Mouse (Mus musculus): ENCODE data around the gene Rnf39. TPM values are rescaled to one million over a fixed set of nuclear protein-coding genes. Genes with fewer than 3 reads are reported as not detected.

Gene Rnf39
- polyA plus RNA-seq, 1 experiment: 0.36 TPM

DNA sequence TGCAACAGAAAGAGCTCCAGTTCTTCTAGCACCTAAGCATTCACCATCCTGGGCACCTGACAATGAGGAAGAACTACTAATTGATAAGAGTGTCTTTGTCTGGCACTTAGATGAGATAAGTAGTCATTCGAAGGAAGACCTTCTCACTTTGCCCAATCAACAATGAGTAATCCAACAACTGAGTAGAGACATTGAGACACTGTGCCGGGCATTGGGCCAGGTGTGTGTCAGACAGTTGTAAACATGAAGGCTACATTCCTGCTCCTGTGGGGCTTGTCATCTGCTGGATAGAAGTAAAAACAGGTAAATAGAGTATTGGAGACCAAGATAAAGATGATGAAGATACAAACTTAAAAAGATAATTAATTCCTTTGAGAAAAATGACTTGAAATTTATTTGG lies 4.7 kb upstream of the Rnf39 start:
- WGBS: 77% methylated on average over 2 of the region's 2 CpGs
- H3K27me3 ChIP-seq (replicated peaks; ENCODE audit: control insufficient read depth, insufficient read depth, low read length): no peaks in the 10 kb centered on the region
- no peak for DNase-seq

DNA sequence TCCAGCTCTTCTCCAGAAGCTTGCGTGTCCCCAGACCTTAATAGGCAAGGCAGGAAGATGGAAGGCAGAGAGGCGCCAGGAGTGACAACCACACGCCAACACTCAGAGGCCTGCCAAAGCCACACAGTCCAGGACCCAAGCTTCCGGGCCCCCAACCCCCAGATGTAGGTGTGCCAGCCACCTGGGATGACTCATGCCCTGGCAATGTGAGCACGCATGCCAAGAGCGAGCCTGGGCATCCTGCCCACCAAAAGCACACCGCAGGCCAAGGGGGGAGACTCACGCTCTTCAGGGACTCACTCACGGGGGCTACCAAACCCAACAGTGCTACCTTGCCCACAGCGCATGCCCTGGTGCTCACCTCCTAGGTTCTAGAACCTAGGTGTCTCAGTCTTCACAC lies 327 bp upstream of the Rnf39 start:
- TF ChIP-seq POLR2A (IDR thresholded peaks at IDR 0.05; ENCODE audit: low read depth, low read length) (no peak), CTCF (conservative IDR thresholded peaks at IDR 0.05; ENCODE audit: insufficient read depth, insufficient read length, low read depth, low read length) (no peak)
- Histone ChIP-seq H3K36me3 (ENCODE audit: control insufficient read depth, insufficient read depth, low read length) (no peaks in the 10 kb centered on the region), H3K4me1 (ENCODE audit: control insufficient read depth, insufficient read depth, low read length) (peaks cover 8% of the 10 kb centered on the region), H3K4me3 (ENCODE audit: insufficient read depth, low read depth, low read length) (peak overlapping the region; percentile 27), H3K27ac (ENCODE audit: insufficient read depth, low read depth, low read length) (no peak overlapping the region), H3K27me3 (replicated peaks; ENCODE audit: control insufficient read depth, insufficient read depth, low read length) (no peaks in the 10 kb centered on the region)
- WGBS: 26% methylated on average over 10 of the region's 10 CpGs
- DNase-seq: peak; percentile 51

More for the DNA sequence above, 4.7 kb upstream of the Rnf39 start:
- H3K4me3 ChIP-seq (ENCODE audit: insufficient read depth, low read depth, low read length): no peak overlapping the region
- TF ChIP-seq POLR2A (IDR thresholded peaks at IDR 0.05; ENCODE audit: low read depth, low read length) (no peak), CTCF (conservative IDR thresholded peaks at IDR 0.05; ENCODE audit: insufficient read depth, insufficient read length, low read depth, low read length) (no peak)
- no peaks in the 10 kb centered on the region for H3K36me3 ChIP-seq (ENCODE audit: control insufficient read depth, insufficient read depth, low read length)
- H3K4me1 ChIP-seq (ENCODE audit: control insufficient read depth, insufficient read depth, low read length): peaks cover 4% of the 10 kb centered on the region; the same call in 1 of the 2 replicates
- H3K27ac ChIP-seq (ENCODE audit: insufficient read depth, low read depth, low read length): no peak overlapping the region

DNA sequence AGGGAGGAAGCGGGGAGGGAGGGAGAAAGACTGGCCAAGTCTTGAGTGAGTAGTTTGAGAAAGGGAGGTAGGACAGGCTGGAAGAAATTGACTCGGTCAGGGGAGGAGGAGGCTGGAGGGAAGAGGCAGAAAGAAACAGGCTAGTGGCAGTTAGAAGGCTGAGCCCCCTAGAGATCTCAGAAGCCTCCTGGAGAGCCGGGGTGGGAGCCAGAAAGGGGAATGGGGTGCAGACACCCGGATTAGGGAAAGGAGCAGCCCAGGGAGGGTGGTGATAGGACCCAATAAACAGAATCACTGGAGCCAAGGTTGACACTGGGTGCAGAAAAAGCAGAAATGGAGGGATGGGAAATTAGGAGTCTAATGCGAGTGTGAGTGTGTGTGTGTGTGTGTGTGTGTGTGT lies 973 bp downstream of the Rnf39 start:
- Histone ChIP-seq H3K27me3 (replicated peaks; ENCODE audit: control insufficient read depth, insufficient read depth, low read length) (no peaks in the 10 kb centered on the region), H3K4me3 (ENCODE audit: insufficient read depth, low read depth, low read length) (no peak overlapping the region), H3K27ac (ENCODE audit: insufficient read depth, low read depth, low read length) (no peak overlapping the region), H3K4me1 (ENCODE audit: control insufficient read depth, insufficient read depth, low read length) (peaks cover 8% of the 10 kb centered on the region), H3K36me3 (ENCODE audit: control insufficient read depth, insufficient read depth, low read length) (no peaks in the 10 kb centered on the region)
- no peak for TF ChIP-seq CTCF (conservative IDR thresholded peaks at IDR 0.05; ENCODE audit: insufficient read depth, insufficient read length, low read depth, low read length)
- no peak for TF ChIP-seq POLR2A (IDR thresholded peaks at IDR 0.05; ENCODE audit: low read depth, low read length)
- no peak for DNase-seq
- WGBS: 20% methylated on average over 5 of the region's 5 CpGs

DNA sequence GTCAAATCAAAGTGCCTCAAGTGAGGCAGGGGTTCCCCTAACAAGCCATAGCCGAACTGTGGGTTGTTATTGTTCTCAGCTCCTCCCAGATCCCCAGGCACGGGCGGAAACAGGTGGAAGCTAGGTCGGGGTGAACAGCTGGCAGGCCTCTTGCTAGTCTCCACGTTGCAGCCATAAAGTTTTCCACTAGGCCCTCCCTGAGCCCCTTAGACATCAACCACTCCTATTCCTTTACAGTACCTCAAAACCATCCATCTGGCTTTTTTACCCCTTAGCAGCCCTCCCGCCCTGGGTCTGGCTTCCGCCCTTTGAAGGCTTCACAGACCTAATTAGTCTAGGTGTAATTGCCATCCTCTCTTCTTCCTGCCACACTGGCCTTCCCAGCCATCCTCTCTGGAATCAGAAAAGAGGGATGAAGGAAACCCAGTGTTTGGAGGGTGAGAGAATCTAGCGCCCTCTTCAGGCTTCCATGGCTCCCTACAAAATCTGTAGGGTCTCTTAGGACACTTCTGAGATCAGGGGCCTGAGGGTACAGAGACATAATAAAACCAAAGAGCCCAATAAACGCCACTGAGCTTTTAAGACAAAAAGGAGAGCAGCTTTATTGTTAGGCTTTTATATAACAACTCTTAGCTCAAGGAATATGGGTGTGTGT lies 1.5 kb downstream of the Rnf39 start:
- no peak for DNase-seq
- WGBS: 44% methylated on average over 9 of the region's 9 CpGs
- Histone ChIP-seq H3K27ac (ENCODE audit: insufficient read depth, low read depth, low read length) (no peak overlapping the region), H3K36me3 (ENCODE audit: control insufficient read depth, insufficient read depth, low read length) (no peaks in the 10 kb centered on the region), H3K4me1 (ENCODE audit: control insufficient read depth, insufficient read depth, low read length) (peaks cover 8% of the 10 kb centered on the region), H3K4me3 (ENCODE audit: insufficient read depth, low read depth, low read length) (no peak overlapping the region), H3K27me3 (replicated peaks; ENCODE audit: control insufficient read depth, insufficient read depth, low read length) (no peaks in the 10 kb centered on the region)
- TF ChIP-seq CTCF (conservative IDR thresholded peaks at IDR 0.05; ENCODE audit: insufficient read depth, insufficient read length, low read depth, low read length) (peak; percentile 14; the same call in 1 of the 2 replicates), POLR2A (IDR thresholded peaks at IDR 0.05; ENCODE audit: low read depth, low read length) (no peak)

GRCm38 (mm10) chr17:36947051-36947819 lies 4.5 kb downstream of the Rnf39 start:
- Histone ChIP-seq H3K4me1 (ENCODE audit: control insufficient read depth, insufficient read depth, low read length) (peaks cover 10% of the 10 kb centered on the region), H3K36me3 (ENCODE audit: control insufficient read depth, insufficient read depth, low read length) (no peaks in the 10 kb centered on the region), H3K4me3 (ENCODE audit: insufficient read depth, low read depth, low read length) (peak overlapping the region; percentile 50), H3K27ac (ENCODE audit: insufficient read depth, low read depth, low read length) (peak overlapping the region; percentile 25), H3K27me3 (replicated peaks; ENCODE audit: control insufficient read depth, insufficient read depth, low read length) (no peaks in the 10 kb centered on the region)
- peak; percentile 58 for DNase-seq
- TF ChIP-seq CTCF (conservative IDR thresholded peaks at IDR 0.05; ENCODE audit: insufficient read depth, insufficient read length, low read depth, low read length) (no peak), POLR2A (IDR thresholded peaks at IDR 0.05; ENCODE audit: low read depth, low read length) (peak; percentile 13)
- WGBS: 1% methylated on average over 62 of the region's 62 CpGs

- Histone ChIP-seq H3K27ac (ENCODE audit: insufficient read depth, low read depth, low read length) (no peak overlapping the region), H3K36me3 (ENCODE audit: control insufficient read depth, insufficient read depth, low read length) (no peaks in the 10 kb centered on the region), H3K4me3 (ENCODE audit: insufficient read depth, low read depth, low read length) (no peak overlapping the region), H3K4me1 (ENCODE audit: control insufficient read depth, insufficient read depth, low read length) (peaks cover 6% of the 10 kb centered on the region; the same call in 1 of the 2 replicates), H3K27me3 (replicated peaks; ENCODE audit: control insufficient read depth, insufficient read depth, low read length) (no peaks in the 10 kb centered on the region)
- WGBS: 86% methylated on average over 1 of the region's 1 CpGs
- no peak for DNase-seq
- TF ChIP-seq POLR2A (IDR thresholded peaks at IDR 0.05; ENCODE audit: low read depth, low read length) (no peak), CTCF (conservative IDR thresholded peaks at IDR 0.05; ENCODE audit: insufficient read depth, insufficient read length, low read depth, low read length) (no peak)
These were observed 5.6 kb downstream of the Rnf39 start for GRCm38 (mm10) chr17:36948286-36948685.

DNA sequence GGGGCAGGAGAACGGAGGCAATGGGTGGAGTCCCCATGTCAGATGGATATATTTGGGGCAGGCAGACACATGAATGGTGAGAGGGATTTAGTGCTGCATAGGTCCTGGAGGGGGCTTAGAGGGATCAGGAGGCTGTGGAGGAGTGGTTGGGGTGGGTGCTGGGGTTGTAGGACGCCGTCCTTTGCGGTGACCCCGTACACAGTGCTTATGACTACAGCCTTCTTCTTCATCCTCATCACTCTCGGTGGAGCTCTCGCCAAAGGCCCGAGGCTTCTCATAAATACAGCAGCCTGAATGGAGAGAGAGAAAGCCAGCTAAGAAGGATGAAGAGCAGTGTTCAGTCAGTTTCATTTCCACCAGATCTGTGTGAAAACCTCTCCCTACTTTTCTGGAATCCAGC lies 6.5 kb downstream of the Rnf39 start:
- DNase-seq: no peak
- TF ChIP-seq POLR2A (IDR thresholded peaks at IDR 0.05; ENCODE audit: low read depth, low read length) (no peak), CTCF (conservative IDR thresholded peaks at IDR 0.05; ENCODE audit: insufficient read depth, insufficient read length, low read depth, low read length) (no peak)
- WGBS: 96% methylated on average over 8 of the region's 8 CpGs
- Histone ChIP-seq H3K4me3 (ENCODE audit: insufficient read depth, low read depth, low read length) (no peak overlapping the region), H3K27ac (ENCODE audit: insufficient read depth, low read depth, low read length) (no peak overlapping the region), H3K36me3 (ENCODE audit: control insufficient read depth, insufficient read depth, low read length) (no peaks in the 10 kb centered on the region), H3K27me3 (replicated peaks; ENCODE audit: control insufficient read depth, insufficient read depth, low read length) (no peaks in the 10 kb centered on the region), H3K4me1 (ENCODE audit: control insufficient read depth, insufficient read depth, low read length) (peaks cover 6% of the 10 kb centered on the region; the same call in 1 of the 2 replicates)

All from kidney, adult 2 months (tissue).